Mouse (Mus musculus) urinary bladder, postnatal 4 days (tissue): Measurements from ENCODE around the gene Pole4.
A peak's percentile ranks its signal among the peaks of the same experiment; 100 is the strongest.

Experiments used
- DNase-seq, 2 experiments: peaks; one replicate each; pipeline ENCODE4 v3.0.0; 2021 to 2022; ENCODE audit warnings: low spot score in 2 of 2

Pole4 gene

DNA sequence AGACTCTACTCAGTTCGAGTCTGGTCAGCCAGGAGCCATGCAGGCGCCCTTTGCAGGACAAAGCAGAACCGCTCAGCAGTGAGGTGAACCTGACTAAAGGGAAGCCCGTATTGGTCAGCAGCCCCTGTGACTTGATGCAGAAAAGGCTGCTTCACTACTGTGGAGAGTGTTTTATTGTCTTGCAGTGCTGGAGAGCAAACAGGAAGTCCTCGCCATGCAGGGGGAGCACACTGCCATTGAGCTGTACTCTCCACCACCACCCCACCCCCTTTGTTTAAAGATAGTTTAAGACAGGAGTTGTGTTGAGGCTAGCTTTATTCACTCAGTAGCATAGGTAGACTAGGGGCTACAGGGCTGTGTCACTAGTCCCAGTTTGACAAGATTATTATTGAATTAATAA is at the start of gene Pole4:
Pole4 (minus strand) TSS at position 145 of the 400 bp plus-strand sequence.
- no peak for DNase-seq

DNA sequence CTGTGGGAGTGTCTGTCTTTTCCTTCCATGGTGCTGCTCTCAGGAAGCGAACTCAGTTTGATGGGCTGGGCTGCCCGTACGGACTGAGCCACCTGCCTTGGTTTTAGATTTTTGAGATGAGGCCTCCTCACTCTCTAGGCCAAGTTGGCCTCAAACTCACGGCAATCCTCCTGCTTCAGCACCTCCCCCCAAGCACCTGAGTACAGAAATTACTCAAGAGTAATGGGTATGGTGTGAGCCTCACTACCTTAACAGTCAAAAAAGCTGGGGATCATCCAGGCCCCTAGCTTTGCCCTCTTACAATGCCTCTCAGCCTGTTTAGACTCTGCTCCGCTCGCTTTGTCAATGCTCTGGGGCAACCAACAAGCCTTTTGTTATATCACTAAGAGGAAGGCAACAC is 49.6 kb upstream of the Pole4 start:
- no peak for DNase-seq

DNA sequence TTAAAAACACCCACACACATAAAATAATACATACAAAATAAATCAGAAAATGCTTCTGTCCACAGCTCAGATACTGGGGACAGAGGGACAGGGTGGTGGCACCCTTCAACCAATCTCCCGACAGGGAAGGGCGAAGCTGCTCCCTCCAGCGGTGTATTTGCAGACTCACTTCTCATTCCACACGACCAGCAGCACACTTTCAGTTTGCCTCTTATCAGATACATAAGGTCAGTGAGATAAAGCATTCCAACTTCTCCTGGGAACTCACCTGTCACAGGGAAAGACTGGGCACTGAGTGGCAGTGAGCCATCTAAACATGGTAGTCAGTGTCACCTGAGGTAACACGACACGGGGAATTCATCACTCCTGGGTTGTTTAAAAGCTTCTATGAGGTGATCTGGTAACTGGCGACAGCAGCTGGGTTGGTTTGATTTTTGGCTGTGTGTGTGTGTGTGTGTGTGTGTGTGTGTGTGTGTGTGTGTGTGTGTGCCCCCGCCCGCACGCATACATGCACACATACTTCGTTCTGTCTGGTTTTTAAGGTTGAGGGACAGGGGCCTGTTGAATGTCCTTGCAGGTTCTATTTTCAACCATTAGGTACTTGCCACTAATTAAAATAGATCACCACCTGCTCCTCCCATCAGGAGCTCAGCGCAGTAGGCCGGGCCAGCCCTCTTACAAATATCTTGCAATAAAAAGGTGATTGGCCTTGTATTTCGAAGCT is 48.6 kb upstream of the Pole4 start:
- DNase-seq = no peak

DNA sequence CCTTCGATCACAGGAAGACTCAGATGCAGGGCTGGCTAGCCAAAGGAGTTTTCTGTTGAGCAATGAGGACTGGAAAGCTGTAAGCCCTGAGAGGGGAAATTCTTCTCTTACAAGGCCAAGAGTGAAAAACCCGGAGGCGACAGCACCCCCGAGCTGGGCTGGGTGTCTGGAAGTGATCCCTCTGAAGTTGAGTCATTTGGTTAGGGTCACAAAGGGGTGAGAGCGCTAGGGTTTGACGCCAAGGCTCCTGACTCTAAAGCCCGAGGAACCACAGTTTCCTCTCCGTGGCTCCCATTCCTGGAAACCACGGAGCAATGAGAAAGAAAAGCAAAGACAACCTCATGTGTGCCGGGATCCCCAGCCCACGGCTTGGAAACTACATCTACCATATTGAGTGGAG is 47.9 kb upstream of the Pole4 start:
- no peak for DNase-seq

DNA sequence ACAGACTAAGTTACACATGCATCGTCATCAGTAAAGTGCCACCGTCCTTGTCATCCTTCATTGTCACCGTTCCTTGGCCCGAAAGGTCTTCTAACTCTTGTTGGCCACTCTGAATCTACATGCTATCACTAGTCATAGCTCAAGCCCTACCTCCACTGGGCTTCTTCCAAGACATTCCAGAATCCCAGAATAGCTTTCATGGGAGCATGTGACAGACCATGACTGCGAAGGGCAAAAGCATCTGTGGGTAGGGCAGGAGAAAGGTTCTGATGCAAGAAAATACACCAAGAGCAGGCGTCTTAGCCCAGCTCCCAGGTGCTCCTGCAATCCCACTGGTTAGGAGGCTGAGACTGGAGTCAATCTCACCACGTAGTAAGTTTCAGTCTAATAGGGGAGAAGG is 46.6 kb upstream of the Pole4 start:
- DNase-seq = no peak

DNA sequence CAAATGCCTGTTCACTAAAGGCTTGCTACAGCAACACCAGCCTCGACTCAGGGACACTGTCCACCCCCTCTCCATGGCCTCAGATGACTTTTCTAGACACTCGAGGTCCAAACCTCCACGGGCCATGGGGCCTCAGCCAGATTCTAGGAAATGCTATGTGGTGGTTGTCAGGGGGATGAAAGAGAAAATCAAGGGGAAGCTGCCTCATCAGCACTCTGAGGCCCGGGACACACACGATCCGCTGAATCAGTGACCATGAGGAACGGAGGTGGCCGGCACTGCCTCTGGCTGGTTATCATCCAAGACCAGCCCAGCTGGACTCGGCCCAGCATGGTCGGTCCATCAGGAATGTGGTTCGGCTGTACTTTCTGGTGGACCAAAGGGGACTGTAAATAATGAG is 45.9 kb upstream of the Pole4 start:
- peak in 1 of 2 experiments; percentile 52 for DNase-seq

DNA sequence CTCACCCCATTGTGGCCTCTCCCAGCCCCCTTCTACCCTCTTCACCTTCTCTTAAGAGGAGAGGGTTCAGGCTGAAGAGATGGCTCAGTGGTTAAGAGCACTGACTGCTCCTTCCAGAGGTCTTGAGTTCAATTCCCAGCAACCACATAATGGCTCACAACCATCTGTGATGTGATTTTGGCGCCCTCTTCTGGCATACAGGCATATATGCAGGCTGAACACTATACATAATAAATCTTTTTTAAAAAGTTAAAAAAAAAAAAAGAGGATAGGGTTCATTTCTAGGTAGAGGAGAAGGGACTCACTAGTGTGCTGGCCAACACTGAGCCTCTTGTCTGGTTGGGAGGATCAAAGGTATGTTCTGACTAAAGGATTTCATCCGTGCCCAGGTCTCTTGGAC is 44.9 kb upstream of the Pole4 start:
- no peak for DNase-seq

DNA sequence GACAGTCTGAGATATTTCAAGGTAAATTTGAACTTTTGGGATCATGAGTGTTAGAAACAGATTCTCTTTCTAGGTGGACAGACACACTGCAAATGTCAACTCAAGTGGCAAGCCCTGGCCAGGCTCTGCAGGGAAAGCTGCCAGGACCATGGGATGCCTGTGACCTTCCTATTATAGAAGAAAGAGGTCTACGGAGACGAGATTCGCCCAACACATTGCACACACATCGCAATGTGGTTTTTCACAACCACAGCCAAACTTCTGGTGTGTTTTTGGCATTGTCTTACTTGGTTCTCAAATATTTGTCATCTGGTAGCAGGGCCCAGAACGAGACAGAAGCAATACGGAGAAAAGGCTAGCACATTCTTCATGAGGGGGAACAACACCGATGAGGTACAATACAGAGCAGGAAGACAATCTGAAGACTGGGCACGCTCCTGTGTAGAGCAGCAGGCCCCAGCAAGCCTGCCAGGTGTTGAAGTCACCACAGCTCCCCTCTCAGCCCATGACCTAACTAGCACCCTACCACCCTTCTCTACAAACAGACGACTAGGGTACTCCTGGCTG is 43.0 kb upstream of the Pole4 start:
- no peak for DNase-seq

DNA sequence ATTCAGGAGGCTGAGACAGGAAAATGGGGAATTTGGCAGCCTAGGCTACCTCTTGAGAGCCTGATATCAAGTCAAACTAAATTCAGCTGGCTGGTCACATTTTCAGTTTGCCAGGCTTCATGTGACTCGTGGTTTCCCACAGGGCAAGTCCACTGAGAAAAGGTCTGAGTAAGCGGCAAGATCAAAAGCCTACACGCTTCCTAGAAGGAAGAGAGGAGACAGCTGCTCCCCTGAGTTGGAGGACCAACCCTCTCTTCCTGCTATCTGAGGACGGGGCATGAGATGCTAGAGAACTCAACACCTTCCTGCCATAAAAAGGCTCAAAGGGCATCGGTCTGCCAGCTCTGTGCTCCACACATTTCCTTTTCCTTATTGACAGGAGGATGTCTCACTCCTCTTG is 41.9 kb upstream of the Pole4 start:
- no peak for DNase-seq

DNA sequence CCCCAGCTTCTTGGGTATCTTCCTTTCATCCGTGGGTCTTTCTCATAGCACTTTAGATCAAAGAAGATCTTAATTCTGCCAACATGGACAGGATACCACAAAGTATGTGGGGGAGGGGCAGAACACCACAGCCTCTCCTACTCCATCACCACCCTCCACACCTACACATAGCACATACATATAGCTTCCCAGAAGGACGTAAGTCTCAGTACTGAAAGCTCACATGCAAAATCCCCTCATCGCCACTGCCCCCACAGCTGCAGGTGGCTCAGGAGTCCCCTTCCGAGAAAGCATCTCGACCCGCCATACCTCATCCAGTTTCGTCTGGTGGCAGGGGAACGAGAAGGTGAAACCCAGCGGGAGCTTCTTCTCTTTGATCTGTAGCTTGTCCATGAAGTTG is 39.4 kb upstream of the Pole4 start:
- no peak for DNase-seq

DNA sequence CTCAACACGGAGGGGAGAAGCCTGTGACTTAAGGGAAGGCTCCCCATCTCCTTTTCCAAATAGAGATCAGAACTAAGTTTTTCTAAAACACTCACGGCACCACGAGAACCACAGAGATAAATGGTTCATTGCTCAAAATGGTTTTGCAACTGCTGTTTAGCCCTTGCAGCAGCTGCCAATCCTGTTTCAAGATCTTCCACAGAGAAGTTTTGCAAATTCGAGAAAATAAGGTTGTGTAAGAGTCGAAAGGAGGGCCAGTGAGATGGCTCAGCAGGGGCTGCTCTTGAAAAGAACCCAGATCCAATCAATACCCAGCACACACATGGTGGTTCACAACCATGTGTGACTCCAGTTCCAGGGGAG is 36.3 kb upstream of the Pole4 start:
- no peak for DNase-seq

DNA sequence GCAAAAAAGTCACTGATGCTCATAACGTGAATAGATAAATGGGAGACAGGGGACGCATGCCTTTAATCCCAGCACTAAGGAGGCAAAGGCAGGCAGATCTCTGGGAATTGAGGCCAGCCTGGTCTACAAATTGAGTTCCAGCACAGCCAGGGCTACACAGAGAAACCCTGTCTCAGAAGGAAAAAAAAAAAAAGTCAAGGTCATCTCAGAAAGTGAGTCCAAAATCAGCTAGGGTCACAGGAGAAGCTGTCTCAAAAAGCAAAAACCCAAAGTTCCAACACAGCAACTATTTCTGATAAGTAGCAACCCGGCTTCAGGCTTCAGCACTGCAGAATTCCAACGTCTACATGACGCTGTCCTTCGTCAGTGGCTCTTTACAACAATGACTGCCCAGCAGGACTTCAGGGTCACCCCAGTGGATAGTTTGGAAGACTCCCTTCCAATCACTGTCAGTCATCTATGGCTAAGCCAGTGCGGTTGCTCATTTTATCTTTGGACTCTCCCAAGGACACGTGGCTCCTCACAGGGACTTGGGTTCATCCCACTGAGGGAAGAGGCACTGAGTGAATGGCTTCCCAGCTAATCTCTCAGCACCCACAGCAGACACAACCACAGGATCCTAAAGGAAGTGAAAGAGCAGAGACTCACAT is 35.8 kb upstream of the Pole4 start:
- DNase-seq = no peak

DNA sequence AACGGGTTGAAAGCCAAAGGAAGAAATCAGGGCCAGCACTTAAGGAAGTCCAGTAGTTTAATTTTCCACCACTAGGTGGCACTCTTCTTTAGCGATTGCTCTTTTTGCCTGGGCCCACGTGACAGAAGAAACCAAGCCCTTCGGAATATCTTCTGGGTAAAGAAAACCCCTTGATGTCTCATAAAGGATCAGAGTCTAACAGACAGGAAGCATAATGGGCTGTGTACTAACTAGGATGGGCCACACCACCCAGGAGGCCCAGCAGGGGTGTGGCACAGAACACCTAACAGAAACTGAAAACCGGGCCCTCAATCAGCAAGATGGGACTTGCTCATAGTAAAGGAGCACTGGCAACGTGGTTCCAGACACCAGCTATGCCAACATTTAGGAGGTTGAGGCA is 35.1 kb upstream of the Pole4 start:
- DNase-seq = no peak

DNA sequence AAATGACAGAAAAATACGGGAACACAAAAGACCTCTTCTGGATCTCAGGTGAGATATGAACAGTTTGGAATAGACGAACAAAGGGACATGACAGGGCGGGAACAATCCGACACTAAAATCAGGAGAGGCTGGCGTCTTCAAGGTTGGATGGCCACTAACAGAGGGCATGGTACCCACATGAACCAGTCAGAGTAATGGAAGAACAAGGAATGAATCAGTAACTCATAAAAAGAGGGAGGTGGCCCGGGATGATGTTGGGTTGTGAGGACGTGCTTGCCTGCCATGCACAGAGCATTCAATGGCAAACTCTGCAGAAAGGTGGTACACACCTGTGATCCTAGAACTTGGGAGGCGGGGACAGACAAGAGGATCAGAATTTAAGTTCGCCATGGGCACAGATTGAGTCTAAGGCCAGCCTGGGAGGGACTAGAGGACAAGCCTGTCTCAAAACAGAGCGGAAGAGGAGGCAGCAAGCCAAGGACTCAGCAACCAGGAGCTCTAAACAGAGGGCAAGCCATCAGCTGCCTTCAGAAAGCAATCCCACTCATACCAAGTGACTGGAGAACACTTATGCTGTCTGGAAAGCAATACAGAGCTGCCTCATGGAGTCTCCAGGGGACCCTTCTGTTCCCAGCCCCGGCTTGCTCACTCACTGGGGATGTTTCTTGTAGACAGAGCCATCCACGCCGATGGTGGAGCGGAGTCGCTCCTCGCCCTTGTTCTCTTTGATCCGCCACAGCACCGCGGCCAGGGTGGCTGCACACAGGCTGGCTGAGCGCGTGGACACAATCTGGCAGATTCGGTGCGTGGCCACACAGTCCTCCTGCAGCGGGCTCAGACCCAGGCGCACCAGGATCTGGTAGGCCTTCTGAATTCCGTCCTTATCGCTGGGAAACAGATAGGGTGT is 32.7 kb upstream of the Pole4 start:
- DNase-seq = no peak

DNA sequence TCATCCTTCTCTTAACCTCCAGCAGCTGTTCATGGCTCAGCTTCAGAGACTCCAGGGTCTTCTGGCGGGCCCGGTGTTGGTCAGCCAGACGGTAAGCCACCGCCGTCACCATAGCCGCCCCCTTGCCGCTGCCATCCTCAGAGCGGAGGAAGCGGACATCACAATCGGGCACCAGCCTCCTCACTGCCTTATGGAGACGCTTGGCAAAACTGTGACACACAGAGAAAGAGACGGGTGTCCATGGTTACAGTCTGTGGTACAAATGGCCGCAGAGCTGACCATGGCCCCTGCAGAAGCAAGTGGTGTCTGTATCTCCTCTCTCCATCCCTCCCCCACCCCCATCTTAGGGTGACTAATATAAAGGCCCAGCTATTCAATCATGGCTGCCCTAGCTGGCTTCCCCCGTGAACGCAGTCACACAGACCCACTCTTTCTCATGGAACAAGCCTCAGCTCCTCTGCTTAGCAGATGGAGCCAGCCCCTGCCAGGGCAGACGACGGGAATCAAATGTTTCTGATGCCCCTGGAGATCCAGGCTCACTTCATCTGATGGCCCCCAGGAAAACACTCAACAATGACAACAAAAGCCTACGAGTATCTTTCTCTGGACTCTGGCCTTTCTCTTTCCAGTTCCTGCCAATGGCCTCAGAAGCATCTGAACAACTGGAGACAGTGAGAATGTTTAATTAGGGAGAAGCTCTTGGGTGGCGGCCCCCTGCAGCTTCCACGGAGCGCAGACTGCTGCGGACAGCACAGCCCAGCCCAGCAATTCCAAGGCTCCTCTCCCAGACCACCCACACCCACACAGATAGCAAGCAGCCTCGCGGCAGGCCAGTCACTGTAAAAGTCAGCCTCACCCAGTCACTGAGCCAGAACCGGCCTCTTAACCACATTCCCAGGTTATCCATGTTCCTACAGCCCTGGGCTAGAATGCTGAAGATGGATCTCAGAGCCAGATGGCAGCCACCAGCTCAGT is 31.7 kb upstream of the Pole4 start:
- DNase-seq = peak in 1 of 2 experiments; percentile 66

DNA sequence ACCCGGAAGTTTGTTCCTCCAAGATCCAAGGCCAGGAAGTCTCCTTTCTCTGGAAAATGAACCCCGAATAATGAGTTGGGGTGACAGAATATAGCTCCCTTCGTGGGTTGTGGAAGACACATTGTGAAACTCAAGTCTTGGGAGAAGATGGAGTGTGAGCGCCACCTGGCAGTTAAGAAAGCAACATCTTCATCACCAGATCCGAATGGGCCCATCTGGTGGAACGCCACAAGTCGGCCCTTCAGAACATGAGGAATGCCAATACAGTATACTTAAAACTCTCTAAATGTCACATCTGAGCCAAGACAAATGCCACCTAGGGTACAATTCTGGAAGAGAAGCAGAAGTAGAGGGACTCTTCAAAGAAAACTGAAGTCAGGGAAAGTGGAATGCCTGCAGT is 30.2 kb upstream of the Pole4 start:
- DNase-seq = no peak

DNA sequence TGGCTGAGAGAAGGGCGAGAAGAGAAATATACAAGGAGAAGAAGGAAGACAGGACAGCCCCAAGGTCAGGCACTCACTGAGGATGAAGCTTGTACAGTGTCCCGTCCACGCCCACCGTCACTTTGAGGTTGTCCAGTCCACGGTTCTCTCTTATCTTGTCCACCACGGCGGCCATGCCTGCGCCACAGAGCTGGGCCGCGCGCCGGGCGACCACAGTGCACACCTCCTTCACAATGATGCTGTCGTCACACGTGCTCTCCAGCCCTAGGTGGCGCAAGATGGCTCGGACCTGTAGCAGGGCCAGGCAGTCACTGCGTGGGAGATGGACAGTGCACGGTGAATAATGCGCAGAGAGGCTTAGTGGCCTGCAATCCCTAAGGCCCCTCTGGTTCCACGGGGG is 23.5 kb upstream of the Pole4 start:
- no peak for DNase-seq

DNA sequence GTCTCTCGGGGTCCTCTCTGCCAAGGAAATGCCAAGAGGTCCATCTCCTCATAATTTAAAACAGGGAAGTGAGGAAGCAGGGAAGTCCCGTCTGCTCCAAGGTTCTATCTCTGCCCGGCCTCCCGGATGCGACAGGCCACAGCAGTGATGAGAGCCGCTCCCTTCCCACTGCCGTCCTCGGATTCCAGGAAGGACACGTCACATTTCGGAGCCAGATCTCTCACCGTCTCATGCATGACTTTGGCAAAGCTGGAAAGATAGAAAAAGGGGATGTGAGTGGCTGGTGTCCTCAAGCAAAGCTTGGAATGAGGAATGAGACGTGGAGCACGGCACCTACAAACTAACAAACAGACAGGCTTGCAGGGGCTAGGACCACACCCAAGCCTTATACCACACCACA is 22.0 kb upstream of the Pole4 start:
- DNase-seq = no peak

DNA sequence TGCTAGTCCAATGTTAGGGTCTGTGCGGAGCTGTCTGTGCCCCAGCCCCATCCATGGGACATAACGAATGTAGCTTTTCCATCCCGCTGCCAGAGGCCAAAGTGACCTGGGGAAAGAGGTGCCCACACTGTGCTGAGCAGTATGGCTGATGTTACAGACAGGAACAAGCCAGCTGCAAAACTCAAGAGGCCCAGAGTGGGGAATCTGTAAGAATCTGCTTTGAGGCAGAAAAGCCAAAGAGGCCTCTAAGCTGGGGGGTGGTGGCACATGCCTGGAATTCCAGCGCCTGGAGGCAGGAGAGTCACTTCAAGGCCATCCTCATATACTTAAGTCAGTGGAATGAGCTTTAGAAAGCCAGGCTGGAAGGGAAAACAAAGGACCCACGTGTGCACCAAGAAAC is 18.2 kb upstream of the Pole4 start:
- no peak for DNase-seq

DNA sequence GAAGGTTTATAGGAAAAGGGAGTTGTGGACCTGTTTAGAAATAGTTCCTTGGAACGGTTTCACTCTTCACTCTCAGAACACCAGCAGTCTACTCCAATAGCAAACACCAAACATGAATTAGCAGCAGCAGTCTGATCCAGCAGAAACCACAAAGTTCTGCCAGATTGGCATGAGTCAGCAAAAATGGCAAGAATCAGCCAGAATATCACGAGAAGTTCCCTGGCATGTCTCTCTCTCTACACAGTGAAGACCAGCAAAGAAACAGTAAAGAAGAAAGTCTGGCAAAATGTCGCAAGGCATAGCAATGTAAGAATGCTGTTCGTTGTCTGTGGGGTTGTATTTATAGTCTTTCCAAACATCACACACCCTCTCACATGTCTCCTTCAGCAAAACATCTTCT is 11.0 kb upstream of the Pole4 start:
- no peak for DNase-seq

DNA sequence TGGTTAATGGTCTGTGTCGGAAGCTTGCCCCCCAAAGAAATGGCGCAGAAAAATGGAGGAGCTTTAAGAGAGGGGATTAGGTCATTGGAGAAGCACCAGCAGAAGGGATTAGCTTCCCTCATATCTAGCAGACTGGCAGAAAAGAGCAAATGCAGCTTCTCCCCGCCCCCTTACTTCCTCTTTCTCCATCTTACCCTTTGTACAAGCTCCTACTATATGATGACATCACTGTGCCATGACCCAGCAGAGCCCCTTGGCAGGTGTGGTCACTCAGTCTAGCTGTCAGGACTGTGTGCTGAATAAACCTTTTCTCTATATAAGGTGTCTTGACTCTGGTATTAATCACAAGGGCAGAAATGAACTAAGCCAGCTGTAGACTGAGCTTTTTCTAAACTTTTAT is 10.5 kb upstream of the Pole4 start:
- no peak for DNase-seq
